Mouse (Mus musculus) hindbrain, embryonic 11.5 days (tissue): ENCODE measurements around the gene Nkain1. TPM values are rescaled to one million over a fixed set of nuclear protein-coding genes. Genes with fewer than 3 reads are reported as not detected.

ENCODE experiments used
- ATAC-seq: fragments of 200-750 bp; cut with Nextera tagmentation; 2 replicates; pipeline ENCODE4 v1.8.0; 2017; ENCODE audit warnings: mild to moderate bottlenecking, moderate TSS enrichment, moderate library complexity; ENCODE audit not compliant: low FRiP score
- DNase-seq: peaks from one replicate; pipeline ENCODE4 v3.0.0-alpha.2; 2015; ENCODE audit warnings: low spot score
- H3K27ac ChIP-seq: fragments of 300-500 bp; sonication (generic); 2 replicates; pipeline ENCODE4 v1.5.1; 2014; ENCODE audit warnings: mild to moderate bottlenecking, low read depth, low read length
- H3K27me3 ChIP-seq: fragments of 300-500 bp; sonication (generic); 2 replicates; pipeline ENCODE4 v1.6.1; 2014; ENCODE audit warnings: mild to moderate bottlenecking, low read length, moderate library complexity, mixed read lengths; ENCODE audit not compliant: control insufficient read depth, insufficient read depth
- H3K36me3 ChIP-seq: fragments of 300-500 bp; sonication (generic); 2 replicates; pipeline ENCODE4 v1.6.1; 2014; ENCODE audit warnings: mild to moderate bottlenecking, low read length, moderate library complexity, mixed read lengths; ENCODE audit not compliant: control insufficient read depth, insufficient read depth
- H3K4me1 ChIP-seq: fragments of 300-500 bp; sonication (generic); replicated peaks from 2 replicates; pipeline ENCODE4 v1.6.1; 2014; ENCODE audit warnings: low read length, mixed read lengths; ENCODE audit not compliant: control insufficient read depth, insufficient read depth
- H3K4me2 ChIP-seq: fragments of 300-500 bp; sonication (generic); replicated peaks from 2 replicates; pipeline ENCODE4 v1.6.1; 2014; ENCODE audit warnings: mild to moderate bottlenecking, low read depth, low read length
- H3K4me3 ChIP-seq: fragments of 300-500 bp; sonication (generic); 2 replicates; pipeline ENCODE4 v1.5.1; 2014; ENCODE audit warnings: low read depth, low read length
- H3K9ac ChIP-seq: fragments of 300-500 bp; sonication (generic); 2 replicates; pipeline ENCODE4 v1.6.1; 2014; ENCODE audit warnings: low read depth, low read length
- H3K9me3 ChIP-seq: fragments of 300-500 bp; sonication (generic); 2 replicates; pipeline ENCODE4 v1.6.1; 2016; ENCODE audit warnings: low read length; ENCODE audit not compliant: control insufficient read depth
- WGBS: fragments of 180-500 bp; shearing (Covaris S2); extraction: QIAGEN DNeasy Blood & Tissue Kit; methylation state at CpG from one replicate; pipeline ENCODE4 v1.1.7; 2014; 5-methylcytosine and 5-hydroxymethylcytosine counted together
- polyA plus RNA-seq: library from polyadenylated mRNA; unstranded; fragments of >200 nt; fragmentation: Nextera tagmentation; extraction: Ambion mirVana; gene quantifications from 2 replicates; pipeline ENCODE4 v1.2.1, GENCODE M21; 2014

Nkain1 gene
- polyA plus RNA-seq, 1 experiment from 2014 or later: 21.6 TPM

DNA sequence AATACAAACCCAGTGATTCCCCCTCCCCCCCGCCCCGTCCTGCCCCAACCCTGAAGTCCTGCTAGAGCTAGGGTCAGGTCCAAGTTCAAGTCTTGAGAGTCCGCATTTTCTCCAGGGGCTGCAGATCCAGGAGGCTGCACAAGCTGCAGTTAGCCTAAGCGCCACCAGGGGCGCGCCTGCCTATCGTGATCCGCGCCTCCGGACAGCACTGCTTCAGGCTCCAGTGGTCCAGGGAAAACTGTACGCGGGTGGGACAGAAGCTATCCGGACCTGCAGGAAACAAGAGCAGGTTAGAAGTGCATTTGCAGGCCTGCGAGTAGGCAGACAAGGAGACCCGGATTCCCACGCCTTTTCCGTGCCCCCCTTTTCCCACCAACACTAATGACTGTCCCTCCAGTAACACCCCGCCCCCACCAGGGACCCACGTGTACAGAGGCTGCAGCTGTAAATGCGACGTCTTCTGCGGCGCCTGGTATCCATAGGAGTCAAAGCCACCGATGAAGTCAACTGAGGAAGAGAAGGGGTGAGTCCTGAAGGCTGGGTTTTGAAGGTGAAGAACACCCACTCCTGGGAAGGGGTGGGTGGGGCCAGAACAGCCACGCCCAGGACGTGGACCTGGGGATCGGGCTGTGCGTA lies 42.2 kb downstream of the Nkain1 start:
- 0 out of 2 replicates have a peak overlapping the region, but pooled peaks have one; percentile 6 for H3K4me3 ChIP-seq
- H3K36me3 ChIP-seq: 0 out of 2 replicates have a peak, but pooled peaks cover 2% of the 10 kb centered on the region
- H3K9me3 ChIP-seq: no peaks in the 10 kb centered on the region
- WGBS: 26% methylated on average over 28 of the region's 28 CpGs
- no peak overlapping the region for H3K27ac ChIP-seq
- H3K4me1 ChIP-seq: no peaks in the 10 kb centered on the region
- no peaks in the 10 kb centered on the region for H3K27me3 ChIP-seq
- DNase-seq (peak; percentile 87), ATAC-seq (peak; percentile 58; the same call in 1 of the 2 replicates)
- H3K9ac ChIP-seq: no peak overlapping the region
- H3K4me2 ChIP-seq: no peak overlapping the region

DNA sequence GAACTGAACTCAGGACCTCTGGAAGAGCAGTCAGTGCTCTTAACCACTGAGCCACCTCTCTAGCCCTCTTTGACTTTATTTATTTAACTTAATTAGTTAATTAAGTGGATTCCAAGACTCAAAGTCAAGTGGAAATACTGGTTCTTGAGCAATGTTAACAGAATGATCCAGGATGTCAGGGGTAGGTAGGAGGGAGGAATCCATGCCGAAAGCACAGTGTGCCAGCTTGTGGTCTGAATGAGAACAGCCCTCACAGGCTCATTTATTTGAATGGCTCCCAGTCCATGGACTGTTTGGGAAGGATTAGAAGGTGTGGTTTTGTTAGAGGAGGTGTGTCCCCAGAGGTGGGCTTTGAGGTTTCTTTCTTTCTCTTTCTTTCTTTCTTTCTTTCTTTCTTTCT lies 46.2 kb downstream of the Nkain1 start:
- WGBS: 88% methylated on average over 1 of the region's 1 CpGs
- ATAC-seq: no peak
- no peaks in the 10 kb centered on the region for H3K27me3 ChIP-seq
- no peaks in the 10 kb centered on the region for H3K9me3 ChIP-seq
- H3K27ac ChIP-seq: no peak overlapping the region
- H3K4me2 ChIP-seq: no peak overlapping the region
- H3K4me1 ChIP-seq: no peaks in the 10 kb centered on the region
- H3K9ac ChIP-seq: no peak overlapping the region
- no peak overlapping the region for H3K4me3 ChIP-seq
- DNase-seq: no peak
- H3K36me3 ChIP-seq: no peaks in the 10 kb centered on the region

DNA sequence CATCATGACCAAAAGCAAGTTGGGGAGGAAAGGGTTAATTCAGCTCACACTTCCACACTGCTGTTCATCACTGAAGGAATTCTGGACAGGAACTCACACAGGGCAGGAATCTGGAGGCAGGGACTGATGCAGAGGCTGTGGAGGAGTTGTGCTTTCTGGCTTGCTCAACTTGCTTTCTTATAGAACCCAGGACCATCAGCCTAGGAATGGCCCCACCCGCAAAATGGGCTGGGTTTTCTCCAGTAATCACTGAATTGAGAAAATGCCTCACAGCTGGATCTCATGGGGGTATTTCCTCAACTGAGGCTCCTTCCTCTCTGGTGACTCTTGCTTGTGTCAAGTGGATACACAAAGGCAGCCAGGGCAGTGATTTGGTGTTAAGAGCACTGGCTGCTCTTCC lies 48.9 kb downstream of the Nkain1 start:
- Histone ChIP-seq H3K4me3 (no peak overlapping the region), H3K9me3 (no peaks in the 10 kb centered on the region), H3K4me1 (no peaks in the 10 kb centered on the region), H3K27me3 (no peaks in the 10 kb centered on the region), H3K36me3 (no peaks in the 10 kb centered on the region), H3K9ac (no peak overlapping the region), H3K27ac (no peak overlapping the region), H3K4me2 (no peak overlapping the region)
- WGBS: 81% methylated on average over 1 of the region's 1 CpGs
- ATAC-seq: no peak
- no peak for DNase-seq

DNA sequence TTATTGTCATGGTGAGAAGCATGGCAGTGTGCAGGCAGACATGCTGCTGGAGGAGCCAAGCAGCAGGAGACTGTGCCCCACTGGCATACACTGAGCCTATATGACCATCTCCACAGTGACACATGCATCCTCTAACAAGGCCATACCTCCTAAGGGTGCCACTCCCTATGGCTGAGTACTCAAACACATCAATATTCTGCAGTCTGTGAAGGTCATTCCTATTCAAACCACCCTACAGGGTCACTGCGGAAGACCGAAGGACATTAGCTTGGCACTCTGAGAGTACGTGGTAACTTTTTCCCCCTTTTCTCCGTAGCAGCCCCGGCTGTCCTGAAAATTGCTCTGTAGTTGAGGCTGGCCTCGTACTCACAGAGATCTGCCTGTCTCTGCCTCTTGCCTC lies 52.5 kb downstream of the Nkain1 start:
- Histone ChIP-seq H3K9ac (no peak overlapping the region), H3K4me3 (no peak overlapping the region), H3K9me3 (no peaks in the 10 kb centered on the region), H3K27ac (no peak overlapping the region), H3K36me3 (no peaks in the 10 kb centered on the region), H3K27me3 (no peaks in the 10 kb centered on the region), H3K4me1 (no peaks in the 10 kb centered on the region), H3K4me2 (no peak overlapping the region)
- ATAC-seq: no peak
- DNase-seq: no peak
- 93% methylated on average over 6 of the region's 6 CpGs for WGBS

DNA sequence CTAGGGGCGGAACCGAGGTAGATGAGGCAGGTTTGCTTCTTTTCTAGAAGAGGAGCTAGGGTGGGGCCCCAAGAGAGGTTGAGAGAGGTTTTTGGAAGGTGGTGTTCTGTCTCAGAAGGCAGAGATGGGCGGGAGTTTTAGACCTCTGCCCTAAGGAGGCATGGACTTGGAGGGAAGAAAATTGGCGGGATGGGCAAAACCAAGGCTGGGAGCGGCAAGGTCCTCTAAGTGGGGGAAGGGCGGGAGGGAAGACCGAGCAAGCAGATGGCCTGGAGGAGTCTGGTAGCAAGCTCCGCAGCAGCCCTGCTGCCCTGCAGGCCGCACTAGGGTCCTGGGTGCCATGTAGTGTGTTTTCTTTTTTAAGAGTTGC lies 53.5 kb downstream of the Nkain1 start:
- peak overlapping the region; percentile 63 for H3K4me3 ChIP-seq
- no peaks in the 10 kb centered on the region for H3K4me1 ChIP-seq
- H3K9me3 ChIP-seq: no peaks in the 10 kb centered on the region
- ATAC-seq (peak; percentile 82), DNase-seq (no peak)
- H3K4me2 ChIP-seq: peak overlapping the region; percentile 70
- H3K27ac ChIP-seq: peak overlapping the region; percentile 68; the same call in 1 of the 2 replicates
- 1% methylated on average over 9 of the region's 9 CpGs for WGBS
- peak overlapping the region; percentile 23; the same call in 1 of the 2 replicates for H3K9ac ChIP-seq
- H3K36me3 ChIP-seq: no peaks in the 10 kb centered on the region
- H3K27me3 ChIP-seq: no peaks in the 10 kb centered on the region

DNA sequence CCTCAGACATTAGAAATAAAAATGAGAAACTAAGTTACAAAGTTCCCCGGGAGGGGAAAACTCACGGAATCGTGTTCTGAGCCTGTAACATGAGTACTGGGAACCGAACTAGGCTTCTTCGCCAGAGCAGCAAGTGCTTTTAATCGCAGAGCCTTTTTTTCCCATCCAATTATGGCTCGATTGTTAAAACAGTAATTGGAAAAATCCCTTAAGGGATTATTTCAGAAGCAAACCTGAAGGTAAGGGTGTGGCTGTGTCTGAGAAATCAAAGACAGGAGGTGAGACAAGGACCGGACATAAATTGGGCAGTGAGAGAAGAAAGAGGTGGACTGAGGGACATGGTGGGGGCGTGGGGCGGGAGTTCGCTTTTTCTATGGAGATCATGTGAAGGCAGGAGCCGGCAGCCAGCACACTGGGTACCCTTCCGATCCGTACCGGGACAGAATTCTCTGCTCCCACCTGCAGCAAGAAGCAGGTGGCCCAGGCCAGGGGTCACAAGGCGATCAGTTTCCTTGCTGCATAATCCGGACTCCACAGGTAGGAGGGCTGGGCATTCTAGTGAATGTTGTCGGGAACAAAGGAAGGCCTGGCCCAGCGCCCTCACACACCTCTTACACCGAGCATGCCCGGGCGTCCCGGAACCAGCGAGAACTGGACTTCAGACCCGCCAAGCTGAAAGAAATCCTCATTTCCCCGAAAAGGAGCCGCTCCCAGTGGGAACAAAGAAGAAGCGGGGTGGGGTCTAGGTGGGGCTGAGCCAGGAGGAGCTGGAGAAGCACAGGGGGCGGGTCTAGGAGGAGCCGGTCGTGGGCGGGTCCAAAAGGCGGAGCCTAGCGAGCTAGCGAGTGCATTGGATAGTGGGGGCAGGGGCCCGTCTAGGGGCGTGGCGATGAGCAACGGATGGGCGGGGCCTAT lies 54.1 kb downstream of the Nkain1 start:
- WGBS: 2% methylated on average over 40 of the region's 40 CpGs

DNA sequence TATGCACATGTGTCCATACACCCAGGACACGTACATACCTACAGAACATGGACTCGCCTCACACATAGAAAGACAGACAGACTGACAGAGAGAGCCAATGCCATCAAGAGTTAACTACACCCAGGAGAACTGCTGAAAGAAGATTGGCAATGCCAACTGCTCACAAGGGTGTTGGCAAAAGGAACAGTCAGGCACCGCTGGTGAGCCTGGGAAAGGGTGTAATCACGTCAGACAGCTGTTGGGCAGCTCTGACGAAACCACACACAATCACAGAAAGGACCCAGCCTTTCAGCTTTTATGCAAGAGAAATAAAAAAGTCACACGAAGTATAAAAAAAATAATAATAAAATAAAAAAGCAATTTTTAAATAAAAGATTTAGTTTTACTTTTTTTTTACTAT lies 57.5 kb downstream of the Nkain1 start:
- Histone ChIP-seq H3K9ac (no peak overlapping the region), H3K4me2 (no peak overlapping the region), H3K4me3 (no peak overlapping the region), H3K4me1 (no peaks in the 10 kb centered on the region), H3K27ac (no peak overlapping the region), H3K9me3 (no peaks in the 10 kb centered on the region), H3K27me3 (no peaks in the 10 kb centered on the region), H3K36me3 (no peaks in the 10 kb centered on the region)
- no peak for ATAC-seq
- WGBS: 90% methylated on average over 6 of the region's 6 CpGs
- no peak for DNase-seq

More for the DNA sequence above, 54.1 kb downstream of the Nkain1 start:
- H3K4me3 ChIP-seq: peak overlapping the region; percentile 63
- peak overlapping the region; percentile 68 for H3K27ac ChIP-seq
- no peaks in the 10 kb centered on the region for H3K36me3 ChIP-seq
- H3K27me3 ChIP-seq: no peaks in the 10 kb centered on the region
- peak; percentile 99 for DNase-seq
- ATAC-seq: peak; percentile 100
- peak overlapping the region; percentile 88 for H3K9ac ChIP-seq
- H3K9me3 ChIP-seq: no peaks in the 10 kb centered on the region
- peak overlapping the region; percentile 70 for H3K4me2 ChIP-seq
- H3K4me1 ChIP-seq: no peaks in the 10 kb centered on the region
